Mouse (Mus musculus): Measurements from ENCODE around the gene Dennd4a.

Gene Dennd4a

GRCm38 (mm10) chr9:64913406-64913805, 102.3 kb downstream of the Dennd4a start:
- no peak for DNase-seq (ENCODE audit: extremely low read depth, low read depth)

GRCm38 (mm10) chr9:64913973-64914372, 102.8 kb downstream of the Dennd4a start:
- no peak for DNase-seq (ENCODE audit: extremely low read depth, low read depth)

- DNase-seq (ENCODE audit: extremely low read depth, low read depth) = no peak
Observed at GRCm38 (mm10) chr9:64914629-64915028, 103.5 kb downstream of the Dennd4a start.

GRCm38 (mm10) chr9:64918560-64918959, 107.4 kb downstream of the Dennd4a start:
- no peak for DNase-seq (ENCODE audit: extremely low read depth, low read depth)

GRCm38 (mm10) chr9:64925771-64926170, 114.6 kb downstream of the Dennd4a start:
- no peak for DNase-seq (ENCODE audit: extremely low read depth, low read depth)

- no peak for DNase-seq (ENCODE audit: extremely low read depth, low read depth)
Observed at GRCm38 (mm10) chr9:64926201-64926991, 115.3 kb downstream of the Dennd4a start.

- DNase-seq (ENCODE audit: extremely low read depth, low read depth) = no peak
Observed at GRCm38 (mm10) chr9:64930256-64930655, 119.1 kb downstream of the Dennd4a start.

- peak; percentile 50 for DNase-seq (ENCODE audit: extremely low read depth, low read depth)
Observed at GRCm38 (mm10) chr9:64931751-64932610, 120.8 kb downstream of the Dennd4a start.

GRCm38 (mm10) chr9:64934015-64934754, 123.0 kb downstream of the Dennd4a start:
- no peak for DNase-seq (ENCODE audit: extremely low read depth, low read depth)

- no peak for DNase-seq (ENCODE audit: extremely low read depth, low read depth)
Observed at GRCm38 (mm10) chr9:64936508-64936907, 125.4 kb downstream of the Dennd4a start.

GRCm38 (mm10) chr9:64937491-64937890, 126.4 kb downstream of the Dennd4a start:
- no peak for DNase-seq (ENCODE audit: extremely low read depth, low read depth)

GRCm38 (mm10) chr9:64938535-64938934, 127.4 kb downstream of the Dennd4a start:
- DNase-seq (ENCODE audit: extremely low read depth, low read depth) = peak; percentile 86

GRCm38 (mm10) chr9:64939281-64939680, 128.1 kb downstream of the Dennd4a start:
- DNase-seq (ENCODE audit: extremely low read depth, low read depth) = no peak

- no peak for DNase-seq (ENCODE audit: extremely low read depth, low read depth)
Observed at GRCm38 (mm10) chr9:64939790-64940189, 128.7 kb downstream of the Dennd4a start.

- DNase-seq (ENCODE audit: extremely low read depth, low read depth) = no peak
Observed at GRCm38 (mm10) chr9:64940731-64941346, 129.7 kb downstream of the Dennd4a start.

- no peak for DNase-seq (ENCODE audit: extremely low read depth, low read depth)
Observed at GRCm38 (mm10) chr9:64941650-64942049, 130.5 kb downstream of the Dennd4a start.

- no peak for DNase-seq (ENCODE audit: extremely low read depth, low read depth)
Observed at GRCm38 (mm10) chr9:64943997-64944396, 132.9 kb downstream of the Dennd4a start.

- no peak for DNase-seq (ENCODE audit: extremely low read depth, low read depth)
Observed at GRCm38 (mm10) chr9:64947483-64948095, 136.4 kb downstream of the Dennd4a start.

GRCm38 (mm10) chr9:64951161-64951657, 140.1 kb downstream of the Dennd4a start, which contains the start of gene Slc24a1:
TSS of gene Slc24a1 (minus strand) at chr9:64951607.
- DNase-seq (ENCODE audit: extremely low read depth, low read depth) = no peak

- no peak for DNase-seq (ENCODE audit: extremely low read depth, low read depth)
Observed at GRCm38 (mm10) chr9:64952055-64952454, 140.9 kb downstream of the Dennd4a start.

All from MEL-GATA-1-ER (cell line).